Mouse (Mus musculus) liver, embryonic 11.5 days (tissue): ENCODE data around the gene Sdk1. TPM values are rescaled to one million over a fixed set of nuclear protein-coding genes. Genes with fewer than 3 reads are reported as not detected.
"Not testable (repeated sequence)": the region's sequence is repeated elsewhere in the genome, so short reads cannot be mapped to it uniquely, and the experiment has no call there.

ENCODE experiments used
- ATAC-seq: fragments of 200-750 bp; cut with Nextera tagmentation; replicated peaks from 2 replicates; pipeline ENCODE4 v1.8.0; 2017; ENCODE audit warnings: moderate number of reproducible peaks, mild to moderate bottlenecking, moderate TSS enrichment, moderate library complexity; ENCODE audit not compliant: low FRiP score
- DNase-seq: peaks from one replicate; pipeline ENCODE4 v3.0.0-alpha.2; 2017; ENCODE audit warnings: low spot score
- H3K27ac ChIP-seq: fragments of 300-500 bp; sonication (generic); 2 replicates; pipeline ENCODE4 v1.5.1; 2014; ENCODE audit warnings: mild to moderate bottlenecking, low read depth, low read length, control low read depth
- H3K27me3 ChIP-seq: fragments of 300-500 bp; sonication (generic); replicated peaks from 2 replicates; pipeline ENCODE4 v1.6.1; 2014; ENCODE audit warnings: low read length, mixed read lengths; ENCODE audit not compliant: control insufficient read depth, insufficient read depth
- H3K36me3 ChIP-seq: fragments of 300-500 bp; sonication (generic); 2 replicates; pipeline ENCODE4 v1.6.1; 2014; ENCODE audit warnings: mild to moderate bottlenecking, low read length, moderate library complexity, mixed read lengths; ENCODE audit not compliant: control insufficient read depth, insufficient read depth
- H3K4me1 ChIP-seq: fragments of 300-500 bp; sonication (generic); replicated peaks from 2 replicates; pipeline ENCODE4 v1.6.1; 2014; ENCODE audit warnings: low read length, mixed read lengths; ENCODE audit not compliant: control insufficient read depth, insufficient read depth
- H3K4me2 ChIP-seq: fragments of 300-500 bp; sonication (generic); 2 replicates; pipeline ENCODE4 v1.6.1; 2014; ENCODE audit warnings: mild to moderate bottlenecking, control low read depth, moderate library complexity
- H3K4me3 ChIP-seq: fragments of 300-500 bp; sonication (generic); 2 replicates; pipeline ENCODE4 v1.5.1; 2014; ENCODE audit warnings: low read depth, low read length, control low read depth
- H3K9ac ChIP-seq: fragments of 300-500 bp; sonication (generic); 2 replicates; pipeline ENCODE4 v1.6.1; 2014; ENCODE audit warnings: low read depth, low read length, control low read depth
- H3K9me3 ChIP-seq: fragments of 300-500 bp; sonication (generic); 2 replicates; pipeline ENCODE4 v1.6.1; 2016; ENCODE audit warnings: low read length, inconsistent platforms, mixed read lengths; ENCODE audit not compliant: control insufficient read depth
- WGBS: fragments of 180-500 bp; shearing (Covaris S2); extraction: QIAGEN DNeasy Blood & Tissue Kit; methylation state at CpG from one replicate; pipeline ENCODE4 v1.1.7; 2014; 5-methylcytosine and 5-hydroxymethylcytosine counted together
- polyA plus RNA-seq: library from polyadenylated mRNA; unstranded; fragments of >200 nt; fragmentation: Nextera tagmentation; extraction: Ambion mirVana; gene quantifications from 2 replicates; pipeline ENCODE4 v1.2.1, GENCODE M21; 2014

Gene Sdk1
- polyA plus RNA-seq, 1 experiment from 2014 or later = 0.53 TPM

- WGBS = 84% methylated on average over 5 of the region's 5 CpGs
- Histone ChIP-seq H3K36me3 (no peaks in the 10 kb centered on the region), H3K4me1 (no peaks in the 10 kb centered on the region), H3K27me3 (no peaks in the 10 kb centered on the region), H3K9ac (no peak overlapping the region), H3K4me3 (no peak overlapping the region), H3K27ac (no peak overlapping the region), H3K4me2 (no peak overlapping the region), H3K9me3 (no peaks in the 10 kb centered on the region)
- DNase-seq (no peak), ATAC-seq (no peak)
Observed at GRCm38 (mm10) chr5:141591246-141591645, 350.0 kb downstream of the Sdk1 start.

- 71% methylated on average over 10 of the region's 10 CpGs for WGBS
- no peak overlapping the region for H3K27ac ChIP-seq
- no peak for DNase-seq
Observed at GRCm38 (mm10) chr5:141612721-141613120, 371.4 kb downstream of the Sdk1 start.

GRCm38 (mm10) chr5:141615763-141616162, 374.5 kb downstream of the Sdk1 start:
- H3K4me3 ChIP-seq = no peak overlapping the region
- H3K9ac ChIP-seq = no peak overlapping the region
- H3K4me1 ChIP-seq = no peaks in the 10 kb centered on the region
- no peaks in the 10 kb centered on the region for H3K36me3 ChIP-seq
- no peak overlapping the region for H3K27ac ChIP-seq
- no peaks in the 10 kb centered on the region for H3K27me3 ChIP-seq
- ATAC-seq = no peak
- no peak overlapping the region for H3K4me2 ChIP-seq
- no peaks in the 10 kb centered on the region for H3K9me3 ChIP-seq
- WGBS = 61% methylated on average over 7 of the region's 7 CpGs
- DNase-seq = no peak

More at GRCm38 (mm10) chr5:141612721-141613120, 371.4 kb downstream of the Sdk1 start:
- Histone ChIP-seq H3K4me1 (no peaks in the 10 kb centered on the region), H3K4me2 (no peak overlapping the region), H3K36me3 (no peaks in the 10 kb centered on the region), H3K9me3 (no peaks in the 10 kb centered on the region), H3K4me3 (no peak overlapping the region), H3K9ac (no peak overlapping the region), H3K27me3 (no peaks in the 10 kb centered on the region)
- no peak for ATAC-seq

GRCm38 (mm10) chr5:141617660-141618059, 376.4 kb downstream of the Sdk1 start:
- 67% methylated on average over 6 of the region's 6 CpGs for WGBS
- no peak for ATAC-seq

GRCm38 (mm10) chr5:141625401-141625800, 384.1 kb downstream of the Sdk1 start:
- Histone ChIP-seq H3K4me1 (no peaks in the 10 kb centered on the region), H3K4me2 (no peak overlapping the region), H3K4me3 (no peak overlapping the region), H3K36me3 (no peaks in the 10 kb centered on the region), H3K9ac (no peak overlapping the region), H3K27ac (no peak overlapping the region), H3K27me3 (no peaks in the 10 kb centered on the region), H3K9me3 (no peaks in the 10 kb centered on the region)
- DNase-seq (no peak), ATAC-seq (no peak)
- 63% methylated on average over 4 of the region's 4 CpGs for WGBS

More at GRCm38 (mm10) chr5:141617660-141618059, 376.4 kb downstream of the Sdk1 start:
- H3K9me3 ChIP-seq = no peaks in the 10 kb centered on the region
- no peak overlapping the region for H3K4me2 ChIP-seq
- no peak overlapping the region for H3K27ac ChIP-seq
- no peak for DNase-seq
- H3K4me3 ChIP-seq = no peak overlapping the region
- no peaks in the 10 kb centered on the region for H3K36me3 ChIP-seq
- no peaks in the 10 kb centered on the region for H3K27me3 ChIP-seq
- H3K9ac ChIP-seq = no peak overlapping the region
- H3K4me1 ChIP-seq = no peaks in the 10 kb centered on the region

GRCm38 (mm10) chr5:141631641-141632040, 390.4 kb downstream of the Sdk1 start:
- 88% methylated on average over 5 of the region's 5 CpGs for WGBS
- H3K9ac ChIP-seq = no peak overlapping the region
- no peaks in the 10 kb centered on the region for H3K36me3 ChIP-seq
- no peaks in the 10 kb centered on the region for H3K27me3 ChIP-seq
- H3K4me1 ChIP-seq = no peaks in the 10 kb centered on the region
- no peak overlapping the region for H3K4me2 ChIP-seq
- H3K27ac ChIP-seq = no peak overlapping the region
- ATAC-seq = no peak
- H3K4me3 ChIP-seq = no peak overlapping the region
- H3K9me3 ChIP-seq = no peaks in the 10 kb centered on the region
- DNase-seq = no peak

GRCm38 (mm10) chr5:141633271-141633670, 392.0 kb downstream of the Sdk1 start:
- H3K9ac ChIP-seq = no peak overlapping the region
- no peak overlapping the region for H3K27ac ChIP-seq
- no peak for DNase-seq
- H3K4me1 ChIP-seq = no peaks in the 10 kb centered on the region
- H3K4me2 ChIP-seq = no peak overlapping the region
- no peak for ATAC-seq
- no peak overlapping the region for H3K4me3 ChIP-seq
- H3K9me3 ChIP-seq = no peaks in the 10 kb centered on the region
- H3K27me3 ChIP-seq = no peaks in the 10 kb centered on the region
- H3K36me3 ChIP-seq = no peaks in the 10 kb centered on the region
- 66% methylated on average over 4 of the region's 4 CpGs for WGBS

- Histone ChIP-seq H3K36me3 (no peaks in the 10 kb centered on the region), H3K27ac (no peak overlapping the region), H3K27me3 (no peaks in the 10 kb centered on the region), H3K4me3 (no peak overlapping the region), H3K4me2 (no peak overlapping the region), H3K9ac (no peak overlapping the region), H3K4me1 (no peaks in the 10 kb centered on the region), H3K9me3 (no peaks in the 10 kb centered on the region)
- WGBS = 83% methylated on average over 11 of the region's 11 CpGs
- no peak for DNase-seq
- ATAC-seq = no peak
Observed at GRCm38 (mm10) chr5:141636406-141636805, 395.1 kb downstream of the Sdk1 start.

GRCm38 (mm10) chr5:141637054-141637453, 395.8 kb downstream of the Sdk1 start:
- ATAC-seq, H3K9ac ChIP-seq, H3K27ac ChIP-seq, H3K4me3 ChIP-seq, H3K4me2 ChIP-seq, H3K4me1 ChIP-seq, H3K36me3 ChIP-seq, H3K27me3 ChIP-seq, H3K9me3 ChIP-seq, DNase-seq: not testable (repeated sequence)
- 58% methylated on average over 3 of the region's 3 CpGs for WGBS
